Mouse (Mus musculus): Measurements from ENCODE around the gene Dhrs4.

- no peak for TF ChIP-seq CTCF (IDR thresholded peaks at IDR 0.05; ENCODE audit: control insufficient read depth, insufficient read depth, insufficient read length)
- no peak for TF ChIP-seq CEBPB (IDR thresholded peaks at IDR 0.05; ENCODE audit: low read depth)
- TF ChIP-seq MYOD1 (IDR thresholded peaks at IDR 0.05; ENCODE audit: control insufficient read depth, insufficient read length, low read depth): no peak
- TF ChIP-seq FOSL1 (IDR thresholded peaks at IDR 0.05; ENCODE audit: insufficient read depth, low read length, poor library complexity, severe bottlenecking): no peak
Measured at GRCm38 (mm10) chr14:55466481-55466880, 12.1 kb upstream of the Dhrs4 start.
